Mouse (Mus musculus) brain, embryonic 14.5 days (tissue): ENCODE data around the gene Il1rl1.

ENCODE experiments used
- CTCF ChIP-seq: fragments of 200-500 bp; IDR thresholded peaks from 2 replicates; pipeline ENCODE4 v1.5.1; 2012; ENCODE audit warnings: inconsistent platforms, mild to moderate bottlenecking, moderate library complexity, borderline replicate concordance; ENCODE audit not compliant: insufficient read depth, insufficient read length; ENCODE audit errors: extremely low read depth
- POLR2A ChIP-seq: fragments of 200-500 bp; IDR thresholded peaks from 2 replicates; pipeline ENCODE4 v1.6.1; 2012; ENCODE audit warnings: mild to moderate bottlenecking, inconsistent platforms, borderline replicate concordance; ENCODE audit not compliant: poor library complexity, insufficient read depth, insufficient read length, severe bottlenecking; ENCODE audit errors: extremely low read depth

DNA sequence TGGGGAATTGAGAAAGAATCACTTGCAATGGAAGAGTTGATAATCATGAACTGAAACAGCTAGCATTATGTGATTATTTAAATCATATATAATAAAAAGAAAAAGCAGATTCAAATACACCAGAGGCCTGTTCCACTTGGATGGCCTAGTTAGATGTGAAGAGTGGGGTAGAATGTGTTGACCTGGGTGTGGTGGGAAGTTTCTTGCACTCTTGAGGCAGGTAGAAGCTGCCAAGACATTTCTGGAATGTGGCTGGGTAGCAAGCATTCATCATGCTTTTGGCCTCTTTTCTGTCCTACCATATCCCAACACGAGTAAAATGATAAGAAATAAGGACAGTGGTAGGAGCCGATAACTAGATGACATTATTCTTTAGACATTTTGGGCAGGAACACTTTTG, 39.4 kb downstream of the Il1rl1 start:
- TF ChIP-seq CTCF: no peak
- TF ChIP-seq POLR2A: no peak
